Mouse (Mus musculus) layer of hippocampus, postnatal 36 days (tissue): ENCODE measurements around the gene 4930469K13Rik. TPM values are rescaled to one million over a fixed set of nuclear protein-coding genes. Genes with fewer than 3 reads are reported as not detected.
"Not testable (repeated sequence)": the region's sequence is repeated elsewhere in the genome, so short reads cannot be mapped to it uniquely, and the experiment has no call there.

Experiments used
- DNase-seq, 2 experiments: peaks; one replicate each; pipeline ENCODE4 v3.0.0; 2022
- total RNA-seq, 2 experiments: library from RNA; stranded (reverse); gene quantifications; 2 replicates each; pipeline ENCODE4 v1.2.3; 2021

The 4930469K13Rik gene
- total RNA-seq: not detected

DNA sequence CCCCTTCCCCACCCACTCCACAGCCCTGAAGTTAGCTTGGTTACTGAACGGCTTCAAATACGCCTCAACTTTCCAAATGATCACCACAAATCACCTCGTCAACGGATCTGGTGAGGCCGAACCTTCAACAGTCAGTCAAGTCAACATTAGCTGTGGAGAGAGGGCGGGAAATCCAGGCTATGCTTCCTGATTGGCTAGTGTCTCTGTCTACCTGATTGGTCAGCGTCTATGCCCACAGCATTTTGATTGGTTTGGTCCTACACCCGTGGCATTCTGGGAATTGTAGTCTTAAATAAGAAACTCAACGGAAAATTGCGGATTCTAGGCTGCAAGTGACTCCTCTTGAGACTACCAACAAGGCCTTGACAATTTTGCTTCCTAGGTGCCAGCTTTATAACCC, at the start of gene 4930469K13Rik:
4930469K13Rik (minus strand) TSS at position 133 of the 400 bp plus-strand sequence.
- no peak for DNase-seq

DNA sequence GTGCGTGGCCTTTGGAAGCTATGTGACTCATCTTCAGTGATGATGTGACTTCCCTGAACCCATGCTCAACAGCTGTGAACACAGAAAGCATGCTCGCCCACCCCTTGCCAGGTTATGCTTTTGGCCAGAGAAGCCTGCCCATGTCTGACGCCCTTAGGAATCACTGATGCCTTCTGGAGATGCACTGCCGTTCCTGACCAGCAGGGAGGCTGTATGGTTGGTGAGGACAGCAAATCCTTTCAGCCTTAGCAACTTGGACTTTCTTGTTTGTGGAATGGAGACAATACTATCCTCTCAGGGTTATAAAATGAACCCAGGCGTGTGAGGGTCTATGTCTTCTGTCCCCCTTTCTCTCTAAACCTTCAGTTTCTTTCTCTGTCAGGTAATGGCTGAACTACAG, 48.6 kb upstream of the 4930469K13Rik start:
- DNase-seq: no peak

DNA sequence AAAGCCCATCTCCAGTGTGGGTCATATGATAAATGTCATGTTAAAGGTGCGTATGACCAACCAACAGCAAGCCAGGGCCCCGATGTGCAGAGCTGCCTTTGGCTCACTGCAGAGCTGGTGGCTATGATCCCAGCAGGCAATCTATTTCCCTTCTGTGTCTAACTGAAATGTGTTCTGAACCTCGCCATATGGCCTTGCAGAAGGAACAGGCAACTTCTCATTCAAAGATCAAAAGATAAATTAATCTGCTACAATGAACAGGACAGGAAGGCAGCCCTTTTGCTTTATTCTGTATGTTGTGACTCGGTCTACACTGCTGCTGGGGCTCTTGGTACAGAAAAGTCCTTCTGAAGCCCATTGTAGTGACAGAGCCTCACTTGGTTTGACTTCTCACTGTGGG, 46.1 kb upstream of the 4930469K13Rik start:
- DNase-seq: peak; percentile 31 to 34

DNA sequence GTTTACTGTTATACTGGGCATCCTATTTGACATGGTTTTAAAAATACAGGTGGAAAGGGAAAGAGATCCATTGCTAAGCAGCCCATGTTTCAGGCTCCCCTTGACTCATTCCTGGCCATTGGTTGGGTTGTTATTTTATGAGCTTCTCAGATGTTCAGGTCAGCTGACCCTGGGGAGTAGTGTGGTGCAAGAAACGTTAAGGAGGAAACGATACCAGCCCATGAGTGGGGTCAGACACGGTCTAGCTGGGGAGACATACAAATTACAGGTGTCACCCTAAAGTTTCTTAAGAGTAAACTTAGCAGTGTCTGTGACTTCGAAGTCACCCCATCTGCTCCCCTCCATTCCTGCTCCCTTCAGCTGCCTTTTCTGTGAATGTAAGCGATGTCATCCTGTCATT, 45.6 kb upstream of the 4930469K13Rik start:
- DNase-seq: no peak

DNA sequence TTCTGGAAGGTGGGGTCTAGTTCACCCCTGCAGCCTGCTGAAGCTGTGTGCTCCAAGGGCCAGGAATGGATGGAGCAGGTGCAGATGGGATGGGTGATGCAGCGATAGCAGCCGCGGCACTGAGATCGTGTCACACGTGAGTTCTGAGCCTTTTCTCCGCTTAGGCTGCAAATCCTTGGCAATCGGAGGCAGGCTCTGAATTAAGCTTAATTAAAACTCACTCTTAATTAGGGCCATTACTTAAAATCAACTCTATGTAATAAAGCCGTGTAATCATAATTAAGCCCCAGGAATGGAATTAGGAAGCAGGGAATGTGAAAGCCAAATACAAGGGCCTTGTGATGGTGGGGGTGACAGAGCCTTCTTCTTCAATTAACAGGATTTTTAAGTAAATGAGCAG, 40.9 kb upstream of the 4930469K13Rik start:
- DNase-seq: no peak

DNA sequence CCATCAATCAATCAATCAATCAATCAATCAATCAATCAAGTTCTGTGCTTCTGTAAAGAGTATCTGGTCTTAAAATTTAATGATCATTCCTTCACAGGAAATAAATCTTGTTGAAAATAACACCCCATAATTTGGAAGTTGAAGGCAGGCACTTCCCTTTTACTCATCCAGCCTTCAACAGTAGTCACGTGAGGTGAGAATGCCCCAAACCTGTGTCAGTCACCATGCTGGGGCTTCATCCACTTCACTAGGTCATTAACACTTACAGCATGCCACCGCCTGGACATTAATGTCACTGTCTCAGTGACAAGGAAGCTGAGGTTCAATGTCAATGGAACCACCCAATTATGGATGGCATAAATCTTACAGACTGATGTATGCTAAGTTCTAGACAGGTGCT, 30.1 kb upstream of the 4930469K13Rik start:
- DNase-seq: no peak

DNA sequence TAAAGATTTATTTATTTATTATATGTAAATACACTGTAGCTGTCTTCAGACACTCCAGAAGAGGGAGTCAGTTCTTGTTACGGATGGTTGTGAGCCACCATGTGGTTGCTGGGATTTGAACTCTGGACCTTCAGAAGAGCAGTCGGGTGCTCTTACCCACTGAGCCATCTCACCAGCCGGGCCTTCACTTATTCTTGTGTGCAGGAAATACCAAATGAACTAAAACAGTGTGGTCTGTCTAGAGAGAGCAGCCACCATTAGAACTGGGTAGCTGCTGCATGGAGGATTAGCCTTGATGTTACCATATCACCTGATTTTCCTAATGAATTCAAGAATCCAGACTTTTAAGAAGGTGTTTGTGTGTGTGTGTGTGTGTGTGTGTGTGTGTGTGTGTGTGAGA, 27.4 kb upstream of the 4930469K13Rik start:
- DNase-seq: not testable (repeated sequence)

DNA sequence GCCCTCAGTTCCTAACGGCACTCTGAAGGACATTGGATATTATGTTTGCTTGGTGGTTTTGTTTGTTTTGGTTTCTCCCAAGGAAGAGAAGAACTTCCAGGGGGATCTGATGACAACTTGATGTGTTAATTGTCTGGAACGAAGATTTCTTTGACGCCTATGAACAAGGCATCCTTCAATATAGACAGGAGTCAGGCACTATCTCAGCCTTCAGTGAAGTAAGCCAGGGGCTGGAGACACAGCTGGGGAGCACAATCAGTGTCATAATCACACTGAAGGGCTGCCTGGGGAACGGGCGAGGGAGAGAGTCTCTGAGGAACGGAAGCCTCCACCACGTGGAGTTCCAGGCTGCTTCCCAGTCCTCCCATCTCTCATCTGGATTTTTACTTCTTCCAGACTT, 26.5 kb upstream of the 4930469K13Rik start:
- DNase-seq: no peak

DNA sequence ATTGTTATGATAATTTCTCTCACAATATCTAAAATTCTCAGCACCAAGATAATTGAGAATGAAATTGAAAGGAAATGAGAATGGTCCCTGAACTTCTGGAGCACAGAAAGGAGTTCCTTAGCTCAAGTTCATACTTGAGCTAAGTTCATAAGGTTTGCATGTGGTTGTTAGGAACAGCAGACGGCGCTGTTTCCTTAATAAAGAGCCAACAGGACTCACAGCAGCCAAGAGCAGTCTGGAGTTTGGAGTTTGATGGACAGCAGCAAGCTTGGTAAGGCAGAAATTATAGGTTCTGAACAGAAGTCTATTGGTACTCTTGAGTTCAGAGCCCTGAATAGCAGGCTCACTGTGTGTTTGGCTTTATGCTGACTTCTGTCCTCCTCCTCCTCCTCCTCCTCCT, 24.8 kb upstream of the 4930469K13Rik start:
- no peak for DNase-seq

DNA sequence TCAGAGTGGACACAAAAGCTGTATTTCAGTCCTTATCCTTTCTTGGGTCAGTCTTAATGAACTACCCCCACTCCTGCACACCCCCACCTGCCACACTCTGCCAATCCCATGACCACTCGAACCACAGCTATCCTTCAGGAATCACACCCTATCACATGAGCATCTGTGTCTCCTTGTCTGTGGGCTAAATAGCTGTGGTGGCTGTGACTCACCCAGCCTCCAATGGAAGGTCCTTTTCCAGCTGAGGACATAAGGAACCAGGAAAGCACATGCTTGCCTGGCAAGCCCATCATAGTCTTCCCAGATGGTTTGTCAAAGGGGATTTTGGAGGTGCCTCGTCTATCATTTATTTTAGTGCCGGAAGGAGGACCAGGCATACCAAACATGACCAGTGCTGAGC, 20.0 kb upstream of the 4930469K13Rik start:
- DNase-seq: no peak

DNA sequence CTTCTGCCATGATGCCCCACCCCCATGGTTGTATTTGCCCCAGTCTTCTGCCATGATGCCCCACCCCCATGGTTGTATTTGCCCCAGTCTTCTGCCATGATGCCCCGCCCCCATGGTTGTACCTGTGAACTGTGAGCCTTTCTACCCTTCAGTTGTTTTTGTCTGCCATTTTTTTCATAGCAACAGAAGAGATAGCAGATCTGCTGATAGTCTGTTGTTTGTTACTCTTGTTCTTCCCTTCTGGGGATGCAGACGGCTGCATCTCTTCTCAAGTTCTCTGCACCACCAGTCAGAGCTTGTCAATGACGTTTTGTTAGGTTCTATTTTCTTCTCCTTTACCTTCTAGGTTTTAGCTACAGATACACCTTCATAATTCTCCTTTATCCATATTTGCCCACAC, 19.2 kb upstream of the 4930469K13Rik start:
- no peak for DNase-seq

DNA sequence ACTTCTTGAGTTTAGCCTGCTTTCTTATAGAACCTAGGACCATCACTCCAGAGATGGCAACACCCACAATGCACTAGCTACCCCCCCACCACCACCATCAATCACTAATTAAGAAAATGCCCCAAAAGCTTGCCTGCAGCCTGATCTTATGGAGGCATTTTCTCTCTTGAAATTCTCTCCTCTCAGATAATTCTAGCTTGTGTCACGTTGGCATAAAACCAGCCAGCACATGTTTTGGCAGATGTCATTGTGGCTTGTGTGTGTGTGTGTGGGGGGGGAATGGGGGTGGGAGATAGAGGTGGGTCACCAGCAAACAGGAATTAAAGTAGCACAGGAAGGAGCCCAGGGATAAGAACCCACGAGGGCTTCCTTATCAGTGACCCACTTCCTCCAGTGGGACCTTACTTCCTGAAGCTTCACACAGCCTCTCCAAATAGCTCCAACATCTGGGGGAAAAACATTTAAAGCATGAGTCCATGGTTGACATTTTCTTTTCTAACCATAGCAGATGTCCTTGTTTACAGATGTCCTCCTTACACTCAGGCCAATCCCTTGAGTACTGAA, 18.3 kb upstream of the 4930469K13Rik start:
- no peak for DNase-seq

DNA sequence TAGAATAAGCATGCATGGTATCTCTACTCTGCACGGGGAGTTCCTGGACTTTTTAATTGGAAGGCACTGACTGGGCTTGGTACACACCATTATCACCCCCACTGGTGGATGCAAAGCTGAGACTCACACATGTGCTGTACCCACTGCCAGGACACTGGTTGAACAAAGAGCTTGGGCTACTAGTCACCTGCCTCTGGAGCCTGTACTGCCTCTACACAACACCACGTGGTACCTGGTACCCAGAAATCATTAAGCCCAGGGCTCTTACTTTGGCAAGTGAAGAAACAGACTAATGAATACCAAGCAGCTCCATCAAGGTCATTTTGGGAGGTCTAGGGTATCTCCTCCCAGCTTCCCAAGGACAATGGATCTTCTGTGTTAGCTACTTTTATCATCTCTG, 15.4 kb upstream of the 4930469K13Rik start:
- no peak for DNase-seq

DNA sequence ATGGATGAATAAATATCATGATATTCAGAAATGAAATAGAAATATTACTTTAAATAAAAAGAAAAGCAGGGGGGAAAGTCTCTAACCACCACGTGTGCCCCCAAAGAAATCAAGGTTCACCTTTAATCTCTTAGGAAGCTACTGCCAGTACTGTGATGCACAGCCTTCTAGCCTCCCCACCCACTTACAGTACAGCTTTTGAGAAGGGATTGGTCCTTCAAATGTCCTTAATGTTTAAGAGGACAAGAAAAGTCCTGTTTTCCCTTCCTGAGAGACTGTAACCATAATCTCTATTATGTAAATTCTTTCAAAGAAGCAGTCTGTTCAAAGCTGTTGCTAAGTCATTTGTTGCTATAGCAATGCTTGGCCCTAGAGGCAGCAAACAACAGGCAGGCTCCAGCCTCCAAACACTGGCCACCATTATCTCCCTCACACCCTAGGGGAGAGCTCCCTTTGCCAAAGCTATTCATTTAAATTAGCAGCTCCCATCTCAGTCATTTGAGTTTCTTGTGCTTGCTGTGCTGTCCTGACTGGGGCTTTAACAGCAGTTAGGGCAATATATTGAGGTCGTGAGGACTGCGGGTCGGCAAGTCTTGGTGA, 14.5 kb upstream of the 4930469K13Rik start:
- peak; percentile 13 to 34 for DNase-seq

DNA sequence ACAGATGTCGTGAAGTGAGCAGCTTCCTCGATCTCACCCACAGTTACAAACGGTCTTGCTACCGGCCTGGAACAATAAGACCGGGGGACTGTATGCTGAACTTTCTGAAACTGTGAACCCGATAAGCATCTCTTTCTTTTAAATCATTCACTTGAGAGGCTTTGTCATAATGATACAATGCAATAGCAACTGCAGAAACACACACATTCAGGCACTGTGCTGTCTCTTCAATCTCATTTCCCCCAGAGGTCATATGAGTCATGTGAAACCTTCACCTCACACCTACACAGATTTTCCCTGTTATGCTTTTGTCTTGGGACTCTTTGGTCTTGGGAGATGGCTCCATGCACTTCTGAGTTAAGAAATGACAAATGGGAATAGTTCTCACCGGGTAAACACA, 13.6 kb upstream of the 4930469K13Rik start:
- DNase-seq: no peak

DNA sequence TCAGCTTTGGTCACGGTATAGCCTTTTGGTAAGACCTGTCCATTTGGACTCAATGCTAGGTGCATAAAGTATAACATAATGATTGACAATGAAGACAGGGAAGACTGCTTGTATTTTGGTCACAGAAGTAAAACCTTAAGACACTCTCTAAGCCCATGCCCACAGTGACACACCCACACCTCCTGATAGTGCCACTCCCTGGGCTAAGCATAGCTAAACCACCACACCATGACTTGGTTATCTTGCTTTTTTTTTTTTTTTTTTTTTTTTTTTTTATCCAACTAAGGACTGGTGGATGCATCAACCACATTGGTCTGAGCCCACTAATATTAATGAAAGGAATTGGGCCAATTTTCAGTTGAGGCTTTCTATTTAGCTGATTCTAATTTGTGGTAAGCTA, 10.9 kb upstream of the 4930469K13Rik start:
- DNase-seq: no peak

DNA sequence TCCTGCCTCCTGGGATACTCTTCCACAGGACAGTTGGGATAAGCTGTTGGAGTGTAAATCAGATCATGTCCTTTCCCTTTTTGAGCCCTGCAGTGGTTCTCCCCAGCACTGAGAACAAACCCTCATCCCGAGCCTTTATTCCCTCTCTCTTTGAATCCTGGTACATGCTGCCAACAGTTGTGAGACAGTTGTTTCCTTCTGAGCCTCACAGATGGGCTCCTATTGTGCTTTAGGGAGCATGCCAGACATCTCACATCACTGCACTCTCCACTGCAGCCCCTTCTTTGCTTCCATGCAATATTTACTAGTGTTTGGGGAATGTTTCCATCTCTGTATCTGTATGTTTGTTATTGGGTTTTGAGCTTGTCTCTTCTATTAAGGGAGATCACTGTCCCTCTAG, 6.6 kb upstream of the 4930469K13Rik start:
- DNase-seq: no peak

DNA sequence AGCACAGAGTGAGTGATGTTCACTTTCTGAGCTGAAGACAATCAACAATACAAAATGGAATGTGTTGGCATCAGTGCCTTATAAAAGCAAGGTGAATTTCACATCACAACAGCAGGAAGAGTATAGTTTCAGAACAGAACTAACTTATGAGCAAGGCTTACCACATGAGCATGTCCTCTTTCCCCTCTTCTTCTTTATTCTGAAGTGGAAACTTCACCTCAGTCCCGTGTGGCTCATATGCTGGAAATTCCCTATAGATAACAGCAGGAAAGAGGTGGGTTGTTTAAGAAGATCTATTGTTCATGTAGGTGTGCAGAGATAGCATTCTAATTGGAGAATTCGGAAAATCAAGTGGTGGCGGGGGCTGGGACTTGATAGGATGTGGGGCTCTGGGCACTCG, 3.5 kb upstream of the 4930469K13Rik start:
- no peak for DNase-seq

DNA sequence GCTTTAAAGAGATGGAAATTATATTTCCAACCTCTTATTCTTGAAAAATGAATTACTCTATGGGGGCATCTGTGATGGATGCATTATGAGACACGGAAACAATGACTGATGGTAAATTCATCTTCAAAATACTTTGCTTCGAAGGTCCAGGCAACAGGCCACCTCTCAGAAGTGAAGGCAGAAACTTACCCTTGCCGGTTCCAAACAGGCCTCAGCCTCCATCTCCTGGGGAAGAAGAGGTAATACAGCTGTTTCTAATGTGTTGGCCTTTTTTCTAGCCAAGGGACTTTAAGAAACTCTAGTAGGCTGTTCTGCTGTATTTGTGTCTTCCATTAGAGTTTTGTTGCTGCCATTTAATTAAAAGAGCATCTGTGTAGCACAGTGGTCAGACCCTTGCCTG, 11.3 kb downstream of the 4930469K13Rik start:
- no peak for DNase-seq

DNA sequence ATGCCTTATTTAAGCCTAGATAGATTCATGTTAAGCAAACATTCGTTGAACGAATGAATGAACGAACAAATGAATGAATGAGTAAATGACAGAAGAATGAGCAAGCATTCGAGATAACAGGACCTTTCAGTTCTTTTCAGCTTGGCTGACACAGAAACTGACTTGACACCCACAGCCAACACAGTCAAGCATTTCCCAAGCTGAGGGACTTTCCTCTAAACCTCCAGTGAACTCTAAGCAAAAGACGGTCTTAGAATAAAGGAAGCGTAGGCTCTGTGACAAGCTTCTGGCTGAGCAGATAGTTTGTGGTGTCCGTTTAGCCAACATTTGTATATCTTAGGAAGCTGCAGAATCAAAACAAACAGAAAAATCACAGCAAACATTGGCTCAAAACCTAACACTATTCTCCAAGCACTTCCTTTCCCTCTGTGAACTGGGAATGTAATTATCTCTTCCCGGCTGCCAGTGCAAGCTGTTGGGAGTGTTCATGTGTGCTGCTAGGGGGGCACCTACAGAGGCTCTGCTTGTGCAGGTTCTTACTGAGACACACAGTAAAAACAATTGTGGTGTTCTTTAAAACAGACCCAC, 12.1 kb downstream of the 4930469K13Rik start:
- no peak for DNase-seq

DNA sequence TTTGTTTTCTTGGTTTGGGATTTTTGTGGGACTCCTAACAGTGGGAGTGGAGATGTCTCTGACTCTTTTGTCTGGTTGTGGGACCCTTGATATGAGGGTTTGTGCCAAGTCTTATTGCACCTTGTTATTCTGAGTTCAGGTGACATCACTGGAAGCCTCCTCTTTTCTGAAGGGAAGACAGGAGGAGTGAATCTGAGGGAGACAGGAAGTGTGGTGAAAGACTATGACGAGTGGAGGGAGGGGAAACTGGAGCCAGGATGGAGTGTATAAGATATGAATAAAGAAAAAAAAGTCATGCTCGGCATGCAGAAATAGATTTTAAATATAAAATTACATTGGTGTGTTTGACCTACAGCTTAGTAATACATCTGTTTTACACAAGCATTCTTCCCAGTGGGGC, 13.7 kb downstream of the 4930469K13Rik start:
- DNase-seq: no peak

DNA sequence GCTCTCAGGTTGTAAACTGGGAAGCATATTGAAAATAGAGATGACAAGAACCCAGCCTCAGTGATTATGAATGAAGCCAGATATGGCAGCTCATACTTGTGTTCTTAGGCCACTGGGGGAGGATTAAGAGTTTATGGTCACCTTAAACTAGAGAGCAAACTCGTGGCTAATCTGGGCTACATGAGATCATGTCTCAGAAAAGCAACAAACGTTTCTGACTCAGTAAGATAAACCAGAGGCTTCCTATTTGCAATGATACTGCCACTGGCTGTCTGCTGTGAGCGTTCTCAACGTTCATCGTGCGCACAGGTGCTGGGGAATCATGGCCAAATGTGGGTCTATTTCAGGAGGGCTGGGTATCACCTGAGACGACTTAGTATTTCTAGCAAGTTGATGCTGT, 14.6 kb downstream of the 4930469K13Rik start:
- no peak for DNase-seq

DNA sequence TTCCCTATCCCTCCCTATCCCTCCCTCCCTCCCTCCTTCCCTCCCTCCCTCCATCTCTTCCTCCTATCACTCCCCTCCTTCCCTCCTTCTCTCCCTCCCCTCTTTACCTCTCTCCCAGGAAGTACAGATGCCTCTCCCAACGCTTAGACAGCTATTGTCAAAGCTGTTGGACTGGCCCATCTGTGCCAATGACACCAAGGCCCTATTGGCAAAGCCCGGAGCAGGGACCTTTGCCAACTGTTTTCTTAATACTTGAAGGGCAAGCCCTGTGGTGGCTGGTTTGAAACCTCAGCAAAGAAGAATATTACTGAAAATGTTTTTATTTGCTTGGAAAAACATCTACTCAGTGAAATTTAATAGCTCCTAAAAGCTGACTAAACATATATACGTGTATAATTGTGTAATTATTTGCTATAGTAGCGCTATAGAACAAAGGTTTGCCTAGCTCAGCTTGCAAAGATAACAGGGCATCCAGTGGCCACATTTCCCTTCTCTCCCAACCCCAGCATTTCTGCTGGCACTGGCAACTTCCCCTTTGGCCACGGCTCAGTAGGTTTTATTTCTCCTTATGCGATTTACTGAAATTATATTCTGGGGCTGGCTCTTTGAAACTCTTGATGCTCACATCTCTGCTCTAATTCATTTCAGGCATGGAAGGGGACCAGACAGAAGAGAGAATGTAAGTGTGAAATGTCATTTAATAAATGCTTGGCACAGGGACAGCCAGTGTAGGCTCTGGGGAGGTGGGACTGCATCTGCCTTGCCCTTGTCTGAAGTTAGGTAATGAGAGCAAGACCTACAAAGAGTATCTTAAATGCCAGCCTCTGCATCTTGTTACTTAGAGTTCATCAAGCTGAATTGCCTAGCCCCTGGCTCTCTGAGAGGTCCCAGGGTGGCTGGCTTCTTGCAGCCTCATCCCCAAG, 18.6 kb downstream of the 4930469K13Rik start:
- DNase-seq: no peak
